Mouse (Mus musculus) heart, postnatal 4 days (tissue): ENCODE measurements around the gene Csk. TPM values are rescaled to one million over a fixed set of nuclear protein-coding genes. Genes with fewer than 3 reads are reported as not detected.

ENCODE experiments used
- DNase-seq: peaks from one replicate; pipeline ENCODE4 v3.0.0; 2021
- total RNA-seq, 2 experiments: library from RNA; stranded (reverse); gene quantifications; 2 replicates each; pipeline ENCODE4 v1.2.3; 2021

Csk gene
- total RNA-seq, 2 experiments from 2014 or later: 42.1 to 47.0 TPM

DNA sequence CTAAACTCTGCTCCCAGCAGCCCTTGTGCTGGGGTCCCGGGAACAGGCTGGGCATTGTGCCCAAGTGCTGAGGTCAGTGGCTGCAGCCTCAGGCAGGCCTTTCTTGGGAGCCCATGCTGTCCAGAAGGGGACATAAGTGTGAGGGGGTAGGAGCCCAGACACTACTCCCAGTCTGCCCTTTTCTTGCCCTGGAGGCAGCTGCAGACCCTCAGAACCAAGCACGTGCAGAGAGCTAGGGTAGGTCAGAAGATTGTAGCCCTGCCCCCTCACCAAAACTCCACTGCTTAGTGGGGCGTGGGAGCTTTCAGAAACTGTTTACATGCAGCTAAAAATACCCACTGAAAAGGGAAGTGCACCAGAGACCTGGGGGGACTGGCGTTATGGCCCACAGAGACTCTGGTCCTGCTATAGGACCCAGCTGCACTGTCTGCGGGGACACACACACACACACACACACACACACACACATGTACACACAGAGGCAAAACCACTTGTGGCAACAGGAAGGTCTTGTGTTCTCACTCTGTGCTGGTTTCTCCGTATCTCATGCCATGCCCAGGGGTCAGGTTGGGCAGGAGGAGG, 15.6 kb downstream of the Csk start:
- peak; percentile 91 for DNase-seq

DNA sequence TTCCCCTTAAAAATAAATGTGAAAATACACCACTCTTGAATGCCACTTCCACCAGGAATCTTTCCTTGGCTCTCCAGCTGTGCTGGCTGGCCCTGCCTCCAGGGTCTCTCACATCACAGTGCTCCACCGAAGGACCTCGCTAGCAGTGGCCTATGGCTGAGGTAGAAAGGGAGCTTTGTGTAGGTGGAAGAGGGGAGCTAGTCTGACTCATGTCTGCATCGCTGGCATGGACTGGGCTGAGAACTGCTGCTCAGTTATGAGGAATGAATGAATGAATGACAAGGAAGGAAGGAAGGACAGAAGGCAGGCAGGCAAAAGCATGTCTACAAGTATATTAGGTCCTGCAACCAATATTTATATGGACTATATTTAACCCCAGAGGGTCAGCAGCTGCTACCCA, 16.2 kb downstream of the Csk start:
- DNase-seq: no peak

DNA sequence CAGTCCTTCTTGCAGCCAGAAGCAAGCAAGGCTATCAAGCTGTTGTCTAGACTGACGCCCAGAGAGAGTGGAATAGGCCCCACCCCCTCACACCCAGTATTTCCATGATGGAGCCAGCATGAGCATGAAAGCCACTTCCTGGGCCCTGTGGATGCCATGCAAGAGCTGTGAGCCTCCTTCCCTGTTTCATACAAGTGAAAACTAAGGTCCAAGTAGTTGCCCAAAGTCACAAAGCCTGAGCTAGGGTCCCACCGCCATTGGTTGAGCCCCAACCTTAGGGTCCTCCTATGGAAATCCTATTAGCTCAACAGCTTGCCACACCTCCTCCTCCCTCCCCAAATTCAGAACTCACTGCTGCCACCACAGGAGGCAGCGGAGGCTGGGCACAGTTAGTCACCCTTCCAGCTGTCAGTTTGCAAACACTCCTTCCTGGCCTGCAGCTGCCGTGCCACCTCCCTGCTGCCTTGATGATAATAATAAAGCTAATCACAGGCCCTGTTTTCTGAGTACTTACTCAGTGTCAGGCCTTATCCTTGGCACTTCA, 19.9 kb downstream of the Csk start:
- no peak for DNase-seq

DNA sequence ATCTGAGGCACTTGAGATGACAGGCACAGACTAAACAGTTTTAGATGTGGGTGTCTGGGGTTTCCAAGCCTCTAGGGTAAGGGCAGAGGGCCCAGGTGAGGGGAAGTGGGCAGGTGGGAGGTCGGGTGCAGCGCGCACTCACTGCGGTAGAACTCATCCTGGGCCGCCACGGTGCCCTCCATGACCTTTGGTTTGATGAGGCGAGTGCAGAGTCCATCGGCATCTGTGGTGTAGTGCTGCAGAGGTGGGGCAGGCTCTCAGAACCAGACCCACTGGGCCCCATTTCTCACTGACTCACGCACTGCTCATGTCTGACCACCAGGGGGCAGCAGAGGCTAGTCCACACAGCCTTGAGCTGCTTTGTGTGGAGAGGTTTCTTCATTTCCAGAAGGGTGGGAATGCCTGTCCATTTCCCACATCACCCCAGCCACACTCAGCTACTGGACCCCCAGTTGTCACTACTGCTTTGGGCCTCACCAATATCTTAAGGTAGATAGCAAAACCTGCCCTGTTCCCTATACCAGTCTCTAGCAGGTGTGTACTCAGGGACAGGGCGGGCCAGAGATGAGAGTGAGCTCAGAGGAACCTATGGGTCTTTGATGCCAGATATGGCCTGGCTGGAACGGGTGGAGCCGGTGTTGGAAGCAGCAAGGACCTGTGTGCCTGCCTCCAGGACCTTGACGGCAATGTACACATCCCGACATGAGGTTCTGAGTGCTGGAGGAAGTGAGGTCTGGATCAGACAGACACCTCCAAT, 24.1 kb downstream of the Csk start:
- peak; percentile 91 for DNase-seq

DNA sequence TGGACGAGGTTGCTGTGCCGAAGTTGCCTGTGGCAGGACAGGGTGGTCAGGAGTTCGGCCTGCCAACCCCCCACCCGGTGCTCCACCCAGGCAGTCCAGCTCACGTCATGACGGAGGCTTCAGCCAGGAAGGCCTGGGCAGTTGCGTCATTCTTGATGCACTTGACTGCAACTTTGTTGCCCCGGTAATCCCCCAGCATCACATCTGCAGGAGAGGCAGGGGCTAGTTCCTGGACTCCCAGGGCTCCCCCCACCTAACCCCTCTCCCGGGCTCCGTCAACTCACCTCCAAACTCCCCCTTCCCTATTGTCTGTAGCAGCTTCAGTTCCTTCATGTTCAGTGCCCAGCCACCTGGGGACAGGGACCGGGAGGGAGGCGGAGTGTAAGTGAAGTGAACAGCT, 24.7 kb downstream of the Csk start:
- DNase-seq: no peak

DNA sequence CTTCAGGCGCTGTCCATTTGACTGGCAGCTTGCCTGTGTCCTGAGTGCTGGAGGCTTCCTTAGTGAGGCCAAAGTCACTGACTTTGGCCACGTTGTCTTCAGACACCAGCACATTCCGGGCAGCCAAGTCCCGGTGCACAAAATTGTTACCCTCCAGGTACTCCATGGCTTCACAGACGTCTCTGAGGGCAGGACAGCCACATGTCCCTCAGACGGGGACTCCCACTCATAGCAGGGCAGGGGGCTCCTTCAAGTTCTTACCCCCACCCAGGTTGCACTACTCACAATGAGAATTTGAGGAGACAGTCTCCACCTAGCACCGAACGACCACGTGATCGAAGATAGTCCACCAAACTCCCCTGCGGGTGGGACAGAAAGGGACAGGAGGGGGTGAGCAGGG, 25.5 kb downstream of the Csk start:
- DNase-seq: no peak

DNA sequence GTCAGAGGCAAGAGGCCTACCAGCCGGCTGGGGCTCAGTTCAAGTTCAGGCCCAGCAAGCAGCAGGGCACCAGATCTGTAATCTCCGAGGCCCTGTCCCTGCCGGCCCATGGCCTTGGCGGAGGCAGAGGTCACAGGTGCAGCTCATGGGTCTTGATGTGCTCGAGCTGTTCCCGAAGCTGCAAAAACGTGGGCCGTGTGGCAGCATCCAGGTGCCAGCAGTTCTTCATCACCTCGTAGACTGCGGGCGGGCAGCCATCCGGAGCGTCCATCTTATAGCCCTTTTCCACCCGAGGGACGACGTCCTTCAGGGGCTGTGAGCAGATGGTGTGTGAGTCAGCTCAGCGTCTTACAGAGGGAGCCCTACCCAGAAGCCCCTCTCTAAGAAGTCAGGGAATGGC, 26.2 kb downstream of the Csk start:
- no peak for DNase-seq

DNA sequence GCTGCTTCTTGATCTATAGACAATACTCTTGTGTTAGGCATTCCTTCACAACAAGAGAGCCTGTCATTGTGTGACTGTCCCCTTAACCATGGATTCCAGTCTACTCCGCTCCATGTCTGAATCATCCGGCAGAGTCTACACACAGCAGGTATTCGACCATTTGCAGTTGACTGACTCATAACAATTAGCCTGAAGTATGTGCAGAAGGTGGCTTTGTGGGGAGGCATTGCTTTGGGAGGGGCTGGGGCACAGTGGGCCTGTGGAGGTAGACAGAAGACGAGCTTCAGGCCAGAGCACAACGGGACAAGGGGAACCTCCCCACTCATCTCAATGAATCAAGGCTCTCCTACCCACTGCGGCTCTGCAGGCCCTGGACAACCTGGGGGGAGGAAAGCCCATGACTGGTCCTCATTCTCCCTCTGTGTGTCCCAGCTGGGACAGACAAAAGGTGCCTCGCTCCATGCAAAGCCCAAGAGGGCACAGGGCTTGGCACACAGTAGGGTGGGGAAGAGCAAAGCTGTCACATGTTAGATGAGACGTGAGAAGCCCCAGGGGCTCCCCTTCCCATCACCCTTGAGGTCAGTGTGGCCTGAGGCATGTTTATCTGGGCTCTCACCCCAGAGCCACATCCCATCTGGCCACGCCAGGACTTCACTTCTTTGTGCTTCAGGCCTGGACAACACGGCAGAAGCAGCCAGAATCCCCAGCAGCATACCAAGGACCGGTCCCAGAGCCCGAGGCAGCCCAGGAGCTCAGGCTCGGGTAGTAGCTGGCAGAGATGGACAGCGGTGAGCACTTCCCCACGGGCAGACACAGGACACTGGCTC, 27.5 kb downstream of the Csk start:
- DNase-seq: no peak

DNA sequence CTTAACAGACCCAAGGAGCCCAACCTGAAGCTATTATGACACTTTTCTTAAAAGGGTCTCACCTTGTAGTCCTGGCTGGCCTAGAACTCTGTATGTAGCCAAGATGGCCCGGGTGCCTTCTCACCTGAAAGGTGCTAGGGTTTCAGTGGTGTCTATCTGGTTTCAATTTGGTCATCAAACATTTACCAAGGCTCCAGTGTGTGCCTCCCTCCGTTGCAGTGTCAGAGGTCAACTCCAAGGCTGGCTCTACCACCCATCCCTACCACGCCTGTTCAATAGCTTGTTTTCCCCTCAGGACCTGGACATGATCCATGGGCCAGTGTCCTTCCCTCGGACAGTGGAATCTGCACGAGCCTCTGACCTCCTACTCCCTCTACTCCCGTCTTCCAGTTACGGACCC, 29.1 kb downstream of the Csk start:
- no peak for DNase-seq

DNA sequence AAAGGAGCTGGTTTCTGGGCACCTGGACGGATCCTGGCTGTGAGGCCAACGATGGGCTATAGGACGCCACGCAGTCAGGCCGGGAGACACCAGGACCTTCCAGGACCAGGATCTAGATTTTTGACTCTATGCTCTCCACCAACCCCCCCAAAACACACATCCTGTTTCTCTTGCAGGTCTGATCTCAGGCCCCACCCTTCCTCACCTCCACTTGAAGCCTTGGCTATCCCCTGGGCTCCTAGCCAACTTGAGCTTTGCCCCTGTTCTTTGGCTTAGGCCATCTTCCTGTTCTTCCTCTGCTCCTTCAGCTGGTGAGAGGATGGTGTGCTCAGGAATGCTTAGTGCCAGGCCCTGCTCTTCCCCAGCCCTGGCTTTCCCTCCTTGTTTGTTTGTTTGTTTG, 32.8 kb downstream of the Csk start, which contains the start of gene Lman1l:
TSS of gene Lman1l (minus strand) at position 101 of the 400 bp plus-strand sequence.
- no peak for DNase-seq

DNA sequence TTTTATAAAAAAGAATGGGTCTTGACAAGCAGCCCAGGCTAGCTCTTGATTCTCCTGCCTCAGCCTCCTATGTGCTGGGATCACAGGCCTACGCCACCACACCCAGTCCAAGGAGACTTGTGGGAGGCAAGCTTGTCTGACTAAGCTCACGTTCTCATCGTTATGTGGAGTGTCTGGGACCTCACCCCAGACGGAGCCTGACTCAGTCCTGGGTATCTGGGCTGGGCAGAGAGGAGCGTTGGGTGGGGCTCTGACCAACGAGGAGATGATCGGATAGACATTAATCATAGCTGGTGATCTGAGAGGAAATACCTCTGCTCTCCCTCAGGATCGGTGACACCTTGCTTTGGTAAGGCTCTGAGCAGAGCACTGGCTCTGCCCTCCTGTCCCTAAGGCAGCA, 34.6 kb downstream of the Csk start:
- no peak for DNase-seq

DNA sequence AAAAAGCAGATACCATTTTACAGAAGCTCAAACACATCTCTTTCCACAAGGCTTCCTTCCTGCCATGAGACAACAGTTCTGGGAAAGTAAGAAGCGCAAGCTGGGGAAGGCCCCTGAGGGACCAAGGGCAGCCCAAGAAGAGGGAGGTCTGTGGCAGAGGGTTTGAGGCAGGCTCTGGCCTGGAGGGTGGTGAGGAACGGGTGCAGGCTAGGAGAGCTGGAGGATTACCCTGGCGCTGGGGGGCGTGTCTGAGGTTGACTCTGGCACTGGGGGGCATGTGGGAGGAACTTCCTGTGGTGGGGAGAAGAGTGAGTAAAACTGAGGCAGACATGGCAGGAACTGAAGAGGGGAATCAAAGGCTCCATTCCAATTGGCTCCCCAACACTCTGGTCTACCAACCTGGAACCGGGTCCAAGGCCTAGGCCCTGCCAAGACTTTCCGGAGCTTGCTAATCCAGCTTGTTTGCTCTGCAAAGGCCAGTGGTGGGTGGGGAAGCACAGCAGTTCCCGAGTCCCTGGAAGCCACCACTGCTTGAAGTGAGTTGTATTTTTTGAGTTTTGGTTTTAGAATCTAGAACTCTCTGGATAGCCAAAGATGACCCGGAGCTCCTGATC, 35.8 kb downstream of the Csk start:
- DNase-seq: no peak

DNA sequence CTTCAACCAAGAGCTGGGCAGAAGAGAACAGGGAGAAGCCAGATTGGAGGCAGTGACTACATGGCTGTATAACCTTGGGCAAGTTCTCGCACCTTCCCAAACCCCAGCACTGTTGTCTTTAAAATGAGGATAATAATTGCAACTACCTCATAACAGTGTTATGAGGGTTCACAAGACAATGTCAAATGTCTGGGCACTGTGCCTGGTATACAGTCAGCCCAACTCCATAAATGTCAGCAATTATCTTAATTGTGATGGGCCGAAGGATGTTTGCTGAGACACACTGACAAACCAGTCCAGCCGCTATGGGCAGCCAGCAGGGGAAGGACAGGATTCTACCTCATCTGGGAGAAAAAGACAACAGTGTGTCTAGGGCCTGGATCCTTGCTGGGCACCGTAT, 38.6 kb downstream of the Csk start:
- no peak for DNase-seq

DNA sequence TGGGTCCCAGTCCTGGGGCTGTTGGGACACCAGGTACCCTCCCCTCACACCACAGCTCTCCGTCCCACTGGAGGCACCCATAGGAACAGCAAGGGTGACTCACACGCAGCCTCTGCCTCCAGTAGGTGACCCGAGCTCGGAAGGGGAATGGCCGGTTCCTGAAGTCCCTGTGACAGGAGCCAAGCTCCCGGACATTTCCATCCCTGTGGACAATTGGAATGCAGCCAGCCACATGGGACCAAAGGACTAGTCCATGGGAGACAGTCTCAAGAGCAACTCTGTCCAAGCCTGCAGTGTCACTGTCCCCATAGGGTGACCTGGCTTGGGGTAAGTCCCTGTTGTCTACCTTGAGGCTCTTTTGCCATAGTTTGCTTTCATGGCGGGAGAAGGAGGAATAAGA, 39.5 kb downstream of the Csk start:
- peak; percentile 49 for DNase-seq

DNA sequence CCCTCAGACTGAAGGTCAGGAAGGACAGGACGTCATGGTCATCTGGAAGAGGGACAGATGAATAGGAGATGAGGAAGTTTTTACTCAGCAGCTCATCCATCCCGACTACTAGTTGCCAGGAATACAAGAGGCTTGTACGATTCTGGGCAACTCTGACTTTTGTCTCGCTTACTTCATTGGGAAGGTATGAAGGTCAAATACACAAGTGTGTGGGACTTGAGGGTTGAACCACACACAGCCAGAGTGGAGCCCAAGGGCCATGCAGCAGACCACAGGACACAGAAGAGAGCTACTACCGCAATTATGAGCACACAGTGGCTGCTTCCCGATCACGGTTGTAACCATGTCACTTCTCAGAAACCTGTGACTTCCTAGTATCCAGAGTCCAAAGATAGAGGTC, 40.8 kb downstream of the Csk start:
- no peak for DNase-seq

DNA sequence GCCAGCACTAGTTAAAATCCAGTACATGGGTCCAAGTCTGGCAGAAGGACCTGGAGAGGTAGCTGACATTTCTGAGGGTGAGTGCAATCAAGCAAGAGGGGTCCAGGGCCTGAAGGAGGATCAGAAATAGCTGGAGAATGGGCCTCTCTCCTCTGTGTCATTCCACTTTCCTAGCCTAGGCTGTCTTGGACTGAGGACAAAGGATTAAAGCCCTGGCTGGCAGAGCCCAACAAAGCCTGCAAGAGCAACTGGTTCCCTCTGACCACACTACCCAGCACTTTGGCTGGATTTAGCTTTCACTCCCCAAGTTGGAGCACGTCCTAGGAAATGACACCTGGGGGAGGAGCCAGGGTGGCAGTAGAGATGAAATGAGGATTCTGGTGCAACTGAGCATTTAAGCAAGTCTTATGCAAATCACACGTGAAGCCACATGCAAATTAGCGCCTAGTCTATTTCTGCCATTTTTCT, 43.0 kb downstream of the Csk start:
- DNase-seq: no peak

DNA sequence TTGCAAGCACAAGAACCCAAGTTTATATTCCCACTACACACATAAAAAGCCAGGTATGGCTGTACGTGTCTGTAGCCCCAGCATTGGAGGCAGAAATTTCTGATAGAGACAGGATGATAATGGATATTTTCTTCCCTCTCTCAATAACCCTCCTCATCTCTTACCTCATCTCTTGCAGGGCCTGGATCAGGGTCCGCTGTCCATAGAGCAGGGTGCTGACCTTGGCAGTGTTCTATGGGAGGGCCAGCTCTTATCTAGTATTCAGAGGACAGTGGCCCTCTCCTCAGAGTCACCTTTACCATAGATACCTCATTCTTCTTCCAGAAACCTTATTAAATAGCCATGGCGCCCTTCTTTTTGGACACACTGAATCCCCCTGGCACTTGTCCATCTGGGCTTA, 43.6 kb downstream of the Csk start:
- no peak for DNase-seq

DNA sequence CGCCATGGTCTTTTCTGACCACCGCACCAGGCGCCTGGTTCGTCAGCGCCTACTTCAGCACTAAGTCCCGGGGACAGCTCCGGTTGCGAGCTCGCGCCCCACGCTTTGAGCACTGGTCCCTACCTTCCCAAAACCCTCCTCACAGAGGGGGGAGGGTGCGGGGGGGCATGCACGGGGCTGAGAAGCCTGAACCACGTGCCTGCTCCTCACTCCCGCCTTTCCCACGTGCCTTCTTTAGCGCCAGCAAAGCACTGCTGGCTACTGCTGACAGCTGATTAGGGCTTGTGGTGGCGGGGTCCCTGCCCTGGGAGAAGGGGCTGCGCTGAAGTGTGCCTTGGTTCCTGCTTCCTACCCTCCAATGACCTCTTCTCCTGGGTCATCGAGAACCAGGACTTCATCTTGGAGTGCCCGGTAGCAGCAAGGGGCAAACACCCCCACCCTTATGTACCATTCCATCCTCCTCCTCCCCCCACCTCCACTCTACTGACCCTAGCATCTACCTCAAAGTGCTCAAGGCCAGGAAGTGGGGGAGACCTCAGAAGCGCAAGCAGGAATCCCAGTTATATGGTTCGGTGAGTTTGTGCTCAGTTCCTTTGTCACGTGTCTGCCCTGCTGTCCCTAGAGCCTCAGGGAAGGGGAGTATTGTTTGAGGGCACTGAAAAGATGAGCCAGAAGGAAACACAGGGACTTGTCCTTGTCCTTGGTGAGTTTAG, 47.1 kb downstream of the Csk start, which contains the start of gene Cplx3:
TSS of gene Cplx3 (minus strand) at position 143 of the 713 bp plus-strand sequence.
- DNase-seq: peak; percentile 79

DNA sequence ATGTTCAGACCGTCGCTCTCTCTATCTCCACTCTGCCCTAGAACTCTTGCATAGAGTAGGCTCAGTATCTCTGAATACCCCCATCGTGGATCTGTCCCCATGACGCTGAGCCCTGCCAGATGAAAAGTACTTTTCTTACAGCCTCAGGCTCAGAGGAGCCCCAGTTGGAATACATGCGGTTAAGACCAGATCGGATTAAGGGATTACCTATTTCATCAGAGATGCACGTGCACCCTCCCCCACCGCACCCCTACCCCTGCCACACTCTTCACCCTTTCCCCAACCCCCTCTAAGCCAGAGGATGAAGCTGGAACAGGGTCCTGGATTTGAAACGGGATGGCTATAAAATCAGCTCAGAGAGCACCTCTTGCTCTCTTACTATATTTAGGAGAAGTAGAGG, 47.9 kb downstream of the Csk start:
- DNase-seq: no peak

DNA sequence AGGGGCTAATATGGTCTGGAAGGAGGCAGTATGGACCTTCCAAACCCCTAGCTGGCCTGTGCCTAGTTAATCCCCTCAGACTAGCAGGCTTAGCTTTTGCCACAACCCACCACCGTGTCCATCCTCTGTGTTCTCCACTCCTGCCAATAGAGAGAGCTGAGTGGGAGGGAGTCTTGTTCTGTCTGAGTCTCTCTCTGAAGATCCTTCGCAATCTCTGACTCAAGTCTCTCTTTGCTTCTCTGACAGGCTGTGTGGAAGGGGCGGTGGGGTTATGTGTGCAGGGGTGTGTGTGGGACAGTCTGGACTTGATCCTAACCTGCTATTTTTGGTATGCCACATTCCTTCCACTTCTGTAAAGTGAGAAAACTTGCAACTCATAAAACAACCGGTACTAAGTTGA, 48.6 kb downstream of the Csk start:
- no peak for DNase-seq

DNA sequence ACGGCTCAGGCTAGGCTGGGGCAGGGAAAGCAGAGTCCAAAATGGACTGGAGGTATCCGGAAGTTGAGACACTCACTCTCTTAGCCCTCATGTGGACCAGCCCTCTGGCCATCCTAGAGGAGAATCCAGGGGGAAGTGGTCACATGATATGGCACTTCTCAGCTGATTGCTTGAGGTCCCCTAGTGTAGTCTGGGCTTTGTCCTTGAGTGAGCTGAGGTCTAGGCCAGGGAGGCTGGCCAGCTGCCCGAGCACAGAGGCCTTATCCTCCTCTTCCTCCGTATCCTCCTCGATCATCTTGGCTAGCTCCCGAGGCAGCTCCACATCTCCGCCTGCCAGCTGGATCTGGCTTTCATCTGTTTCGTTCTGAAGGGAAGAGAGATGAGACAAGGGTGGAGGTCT, 51.3 kb downstream of the Csk start:
- DNase-seq: no peak

DNA sequence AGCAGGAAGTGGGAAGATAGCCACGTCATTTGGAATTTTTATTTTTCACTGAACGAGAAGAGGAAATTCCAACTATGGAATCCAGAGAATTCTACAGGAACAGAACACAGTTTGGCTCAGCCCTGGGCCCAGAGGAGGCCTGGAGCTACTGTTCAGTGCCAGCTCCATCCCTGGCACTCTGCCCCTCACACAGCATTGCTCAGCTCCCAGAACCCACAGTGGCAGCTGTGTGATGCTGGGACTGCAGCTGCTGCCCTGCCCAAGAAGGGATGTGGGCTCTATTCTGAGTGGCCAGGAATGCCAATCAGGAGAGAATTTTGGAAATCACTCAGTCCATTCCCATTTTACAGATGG, 52.1 kb downstream of the Csk start:
- DNase-seq: peak; percentile 38
